Comparison of ENCODE assay signal across 8 mouse cellular contexts in the genomic region with DNA sequence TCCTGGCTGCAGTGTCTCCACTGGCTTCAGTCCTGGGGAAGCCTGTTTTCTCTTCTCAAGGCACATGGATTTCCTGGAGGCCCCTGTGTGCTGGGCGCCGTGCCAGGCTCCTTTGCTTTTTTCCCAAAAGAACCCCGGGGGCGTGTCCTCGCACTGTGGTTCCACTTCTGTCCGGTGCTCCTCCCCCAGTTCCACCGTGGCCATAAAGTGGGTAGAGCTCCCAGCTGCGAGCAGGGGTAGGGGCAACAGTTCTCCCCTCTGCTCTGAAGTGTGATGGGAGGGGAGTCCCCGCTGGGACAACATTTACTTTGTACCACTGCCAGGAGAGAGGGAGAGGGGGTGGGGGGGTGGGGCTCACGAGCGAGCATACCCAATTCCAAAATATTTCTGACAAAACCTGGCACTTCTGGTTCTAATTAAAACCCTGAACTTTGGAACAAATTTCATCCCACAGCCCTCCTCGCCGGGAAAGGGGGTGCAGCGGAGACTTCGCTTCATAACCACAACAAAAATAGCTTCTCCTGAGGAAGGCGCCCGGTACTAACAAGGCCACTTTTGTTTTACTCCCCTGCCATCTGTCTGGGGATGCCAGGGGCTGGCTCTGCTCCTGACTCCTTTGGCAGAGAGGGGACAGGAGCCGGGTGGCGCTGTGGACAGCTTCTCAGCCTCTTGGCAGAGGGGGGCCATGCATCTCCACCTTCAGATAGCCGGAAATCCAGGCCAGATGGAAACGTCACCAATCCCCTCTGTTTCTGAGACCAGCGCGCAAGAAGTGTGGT. TPM values are rescaled to one million over a fixed set of nuclear protein-coding genes. Genes with fewer than 3 reads are reported as not detected.
DNase-seq lines count a peak whose midpoint lies in the region; ATAC-seq and TF ChIP-seq lines count a peak whose summit lies in the region.

No protein-coding gene starts in this region.

- no peaks in the 10 kb centered on the region for H3K27me3 ChIP-seq in hindbrain, embryonic 11.5 days (ENCODE audit: control insufficient read depth, insufficient read depth, low read length)

- 0 out of 2 replicates have a peak overlapping the region, but pooled peaks have one; percentile 20 for H3K27ac ChIP-seq in hindbrain, embryonic 11.5 days (ENCODE audit: low read depth, low read length)

- H3K4me2 ChIP-seq in hindbrain, embryonic 11.5 days (replicated peaks; ENCODE audit: low read depth, low read length) = no peak overlapping the region

- H3K9ac ChIP-seq in hindbrain, embryonic 11.5 days (ENCODE audit: low read depth, low read length) = no peak overlapping the region

- ATAC-seq in hindbrain, embryonic 11.5 days (ENCODE audit: low FRiP score) = no peak
- ATAC-seq in CD4-positive, CD25-positive, alpha-beta regulatory T cell, adult 4 months = no peak

- peak; percentile 48; the same call in 1 of the 2 replicates for TF ChIP-seq POLR2A in lung, adult 2 months (IDR thresholded peaks at IDR 0.05; ENCODE audit: borderline replicate concordance, extremely low read depth, low read depth, low read length)

- H3K36me3 ChIP-seq in hindbrain, embryonic 11.5 days (ENCODE audit: control insufficient read depth, insufficient read depth, low read length) = no peaks in the 10 kb centered on the region

- DNase-seq in ZHBTc4 (ENCODE audit: low read depth, low spot score) = peak; percentile 46
- peak; percentile 82 for DNase-seq in cerebellum, adult 9-11 months
- DNase-seq in frontal cortex, postnatal 25 days (ENCODE audit: low spot score in 2 of 2) = peak; percentile 67 to 77
- peak; percentile 51 for DNase-seq in hindbrain, embryonic 11.5 days (ENCODE audit: low spot score)
- peak; percentile 78 for DNase-seq in layer of hippocampus, adult 9-11 months
- DNase-seq in lung, adult 2 months = peak; percentile 81
- peak; percentile 89 for DNase-seq in right cerebral cortex, postnatal 14 days

- H3K4me1 ChIP-seq in hindbrain, embryonic 11.5 days (replicated peaks; ENCODE audit: control insufficient read depth, insufficient read depth, low read length) = no peaks in the 10 kb centered on the region
- H3K4me1 ChIP-seq in lung, adult 2 months (ENCODE audit: control insufficient read depth, insufficient read depth, low read length) = peaks cover 9% of the 10 kb centered on the region; the same call in 1 of the 2 replicates

- 46% methylated on average over 23 of the region's 23 CpGs for WGBS in hindbrain, embryonic 11.5 days
- WGBS in lung, adult 2 months = 8% methylated on average over 23 of the region's 23 CpGs

- no peaks in the 10 kb centered on the region for H3K9me3 ChIP-seq in hindbrain, embryonic 11.5 days (ENCODE audit: control insufficient read depth, low read length)

- TF ChIP-seq CTCF in lung, adult 2 months (IDR thresholded peaks at IDR 0.05; ENCODE audit: insufficient read depth, low read length) = no peak

- no peak overlapping the region for H3K4me3 ChIP-seq in hindbrain, embryonic 11.5 days (ENCODE audit: low read depth, low read length)
- peak overlapping the region; percentile 40 for H3K4me3 ChIP-seq in lung, adult 2 months (replicated peaks; ENCODE audit: extremely low read depth, low read depth, low read length)

RNA-seq across cellular contexts. Expression of a gene that starts 49.2 kb away (rescaled TPM):
- 11.3 and 11.5 TPM in 2 replicates for polyA plus RNA-seq in hindbrain, embryonic 11.5 days (2014; fragmentation: Nextera tagmentation; extraction: Ambion mirVana)
- 5.4 and 7.4 TPM in 2 replicates for polyA plus RNA-seq in lung, adult 2 months (2012; rRNA removed)
- polyA plus RNA-seq in CD4-positive, CD25-positive, alpha-beta regulatory T cell, adult 4 months (2017; shearing (Covaris generic)) = 1 to 10 TPM; 3.6 TPM

RNA-seq across cellular contexts. Expression of a gene that starts 49.4 kb away (rescaled TPM):
- 6.5 and 8.2 TPM in 2 replicates for polyA plus RNA-seq in hindbrain, embryonic 11.5 days (2014; fragmentation: Nextera tagmentation; extraction: Ambion mirVana)
- 2.5 and 3.3 TPM in 2 replicates for polyA plus RNA-seq in lung, adult 2 months (2012; rRNA removed)
- polyA plus RNA-seq in CD4-positive, CD25-positive, alpha-beta regulatory T cell, adult 4 months (2017; shearing (Covaris generic)) = not detected
